ENCODE assay signal across 7 mouse cellular contexts in genomic region chr15:85686641-85687395, GRCm38 (mm10). TPM values are rescaled to one million over a fixed set of nuclear protein-coding genes. Genes with fewer than 3 reads are reported as not detected.
DNase-seq lines count a peak whose midpoint lies in the region; ATAC-seq and TF ChIP-seq lines count a peak whose summit lies in the region.

No protein-coding gene starts in this region.

- POLR2A ChIA-PET in Patski (lab: Charles Lee), result interaction anchor here (0.6 to 18.3 kb wide), 14 partner anchors 8 to 419 kb away, joined by 3 to 300 read pairs (median 4); no protein-coding TSS in a partner anchor

- peak; percentile 72 for ATAC-seq in Patski
- ATAC-seq in forebrain, embryonic 15.5 days (replicated peaks), result peak; percentile 73
- peak; percentile 77 for ATAC-seq in midbrain, embryonic 16.5 days

- no peak for TF ChIP-seq CTCF in Patski (IDR thresholded peaks at IDR 0.05)

- no peak overlapping the region; the same call in 1 of the 2 replicates for H3K9ac ChIP-seq in forebrain, embryonic 15.5 days (replicated peaks)
- H3K9ac ChIP-seq in midbrain, embryonic 16.5 days (ENCODE audit: low read depth, low read length), result no peak overlapping the region

- no peaks in the 10 kb centered on the region for H3K9me3 ChIP-seq in forebrain, embryonic 15.5 days
- H3K9me3 ChIP-seq in midbrain, embryonic 16.5 days (replicated peaks; ENCODE audit: control insufficient read depth, low read length, poor library complexity, severe bottlenecking), result no peaks in the 10 kb centered on the region

- peaks cover 61% of the 10 kb centered on the region for H3K4me1 ChIP-seq in forebrain, embryonic 15.5 days
- H3K4me1 ChIP-seq in midbrain, embryonic 16.5 days (ENCODE audit: control insufficient read depth, insufficient read depth, low read length), result peaks cover 22% of the 10 kb centered on the region

- no peak overlapping the region for H3K4me3 ChIP-seq in forebrain, embryonic 15.5 days
- H3K4me3 ChIP-seq in midbrain, embryonic 16.5 days (ENCODE audit: low read depth, low read length), result no peak overlapping the region

- in situ Hi-C loops in Patski (cut with MboI; ENCODE audit: low pct_unique_long_range_greater_than_20kb), result no loop called here

- peaks cover 54% of the 10 kb centered on the region for H3K36me3 ChIP-seq in forebrain, embryonic 15.5 days
- H3K36me3 ChIP-seq in midbrain, embryonic 16.5 days (ENCODE audit: control insufficient read depth, insufficient read depth, low read length), result no peaks in the 10 kb centered on the region

- H3K27me3 ChIP-seq in Patski, result no peaks in the 10 kb centered on the region
- H3K27me3 ChIP-seq in forebrain, embryonic 15.5 days, result no peaks in the 10 kb centered on the region
- H3K27me3 ChIP-seq in midbrain, embryonic 16.5 days (ENCODE audit: control insufficient read depth, insufficient read depth, low read depth, low read length), result no peaks in the 10 kb centered on the region

- peak; percentile 62 for DNase-seq in 3T3-L1 (ENCODE audit: low read depth, low spot score)
- DNase-seq in Patski (ENCODE audit: low read depth, low spot score), result no peak
- peak; percentile 70 to 77 for DNase-seq in heart, postnatal 36 days
- peak; percentile 73 to 84 for DNase-seq in kidney, postnatal 4 days
- DNase-seq in spleen, postnatal 4 days (ENCODE audit: low spot score in 2 of 2), result no peak

- H3K4me2 ChIP-seq in forebrain, embryonic 15.5 days (replicated peaks), result no peak overlapping the region
- no peak overlapping the region for H3K4me2 ChIP-seq in midbrain, embryonic 16.5 days (ENCODE audit: low read length)

- CTCF ChIA-PET in Patski (lab: Charles Lee), result interaction anchor here (0.6 to 3.3 kb wide), 7 partner anchors 8 to 75 kb away, joined by 3 to 14 read pairs (median 6); no protein-coding TSS in a partner anchor

- intact Hi-C loops in heart, postnatal 36 days (cut with DNase I), result loop anchor here (2.0 kb wide), 1 partner anchor 14 kb away; no protein-coding TSS in a partner anchor

- 57% methylated on average over 11 of the region's 11 CpGs for WGBS in forebrain, embryonic 15.5 days
- WGBS in midbrain, embryonic 16.5 days, result 54% methylated on average over 11 of the region's 11 CpGs

- peak overlapping the region; percentile 58 for H3K27ac ChIP-seq in forebrain, embryonic 15.5 days (replicated peaks)
- H3K27ac ChIP-seq in midbrain, embryonic 16.5 days (ENCODE audit: low read length), result peak overlapping the region; percentile 59

RNA-seq across cellular contexts. Expression of gene Ppara, which starts 48.0 kb away (rescaled TPM):
- 4.7 TPM for polyA plus RNA-seq in Patski (2021)
- 1.4 and 1.5 TPM in 2 replicates for polyA plus RNA-seq in forebrain, embryonic 15.5 days (2015; fragmentation: Nextera tagmentation; extraction: Ambion mirVana)
- 10 to 100 TPM; 39.3 to 53.4 TPM for total RNA-seq in heart, postnatal 36 days (2021)
- polyA plus RNA-seq in midbrain, embryonic 16.5 days (2015; fragmentation: Nextera tagmentation; extraction: Ambion mirVana), result 1.5 and 1.9 TPM in 2 replicates

Comparison
In these comparisons a context has a peak if more than half of its experiments do, and no peak if none do; other contexts are left out.
1. DNase-seq: peak in 3T3-L1 (single experiment), heart, postnatal 36 days (2 of 2) and kidney, postnatal 4 days (2 of 2); none in Patski (single experiment) and spleen, postnatal 4 days (0 of 2).
2. Peak in every context shown above with its lines, with median percentiles within 50 percentile points of each other: ATAC-seq.